24 mouse cellular contexts compared by ENCODE assay signal in genomic region chr2:110313305-110313824, GRCm38 (mm10). TPM values are rescaled to one million over a fixed set of nuclear protein-coding genes. Genes with fewer than 3 reads are reported as not detected.
"Had no signal": no experiment of that assay in that cellular context is flagged by ENCODE, and none has a peak within 500 bp of the region (broad histone marks: within the 10 kb centered on the region; RNA-seq: fewer than 3 reads in every experiment).

No protein-coding gene starts in this region.

- H3K4me1 ChIP-seq: kidney, embryonic 15.5 days; limb, embryonic 12.5 days; liver, embryonic 12.5 days; liver, embryonic 15.5 days; midbrain, embryonic 12.5 days; midbrain, embryonic 15.5 days; neural tube, embryonic 12.5 days; neural tube, embryonic 15.5 days had no signal

- H3K9ac ChIP-seq: kidney, embryonic 15.5 days; limb, embryonic 12.5 days; liver, embryonic 12.5 days; liver, embryonic 15.5 days; midbrain, embryonic 12.5 days; midbrain, embryonic 15.5 days; neural tube, embryonic 12.5 days; neural tube, embryonic 15.5 days had no signal

- H3K4me3 ChIP-seq: kidney, embryonic 15.5 days; layer of hippocampus, adult 2 months; limb, embryonic 12.5 days; liver, embryonic 12.5 days; liver, embryonic 15.5 days; midbrain, embryonic 12.5 days; midbrain, embryonic 15.5 days; neural tube, embryonic 12.5 days; neural tube, embryonic 15.5 days had no signal

- H3K9me3 ChIP-seq: kidney, embryonic 15.5 days; limb, embryonic 12.5 days; liver, embryonic 12.5 days; liver, embryonic 15.5 days; midbrain, embryonic 12.5 days; midbrain, embryonic 15.5 days; neural tube, embryonic 12.5 days; neural tube, embryonic 15.5 days had no signal

- H3K27ac ChIP-seq: kidney, embryonic 15.5 days; layer of hippocampus, adult 2 months; limb, embryonic 12.5 days; liver, embryonic 12.5 days; liver, embryonic 15.5 days; macrophage; midbrain, embryonic 12.5 days; midbrain, embryonic 15.5 days; neural tube, embryonic 12.5 days; neural tube, embryonic 15.5 days; stomach, postnatal 0 days had no signal

- DNase-seq: kidney, adult 11 months; kidney, adult 8-10 months; kidney, postnatal 10 days; kidney, postnatal 36 days; layer of hippocampus, adult 9-11 months; lung, adult 2 months; lung, postnatal 14 days; right cerebral cortex, adult 18-20 months; right cerebral cortex, postnatal 14 days; right cerebral cortex, postnatal 4 days; thymus, adult 2 months; thymus, postnatal 25 days had no signal

- H3K4me2 ChIP-seq: kidney, embryonic 15.5 days; limb, embryonic 12.5 days; liver, embryonic 12.5 days; liver, embryonic 15.5 days; midbrain, embryonic 12.5 days; midbrain, embryonic 15.5 days; neural tube, embryonic 12.5 days; neural tube, embryonic 15.5 days had no signal

- H3K36me3 ChIP-seq: kidney, embryonic 15.5 days; limb, embryonic 12.5 days; liver, embryonic 12.5 days; liver, embryonic 15.5 days; midbrain, embryonic 12.5 days; midbrain, embryonic 15.5 days; neural tube, embryonic 12.5 days; neural tube, embryonic 15.5 days had no signal

- ATAC-seq: liver, embryonic 12.5 days; midbrain, embryonic 15.5 days had no signal

- H3K27me3 ChIP-seq: kidney, embryonic 15.5 days; limb, embryonic 12.5 days; liver, embryonic 12.5 days; liver, embryonic 15.5 days; midbrain, embryonic 12.5 days; midbrain, embryonic 15.5 days; neural tube, embryonic 12.5 days; neural tube, embryonic 15.5 days had no signal

RNA-seq across cellular contexts. Expression of gene Bbox1, which starts 1.0 kb away (rescaled TPM):
- total RNA-seq: megakaryocyte, adult 5-6 weeks had no signal
- polyA plus RNA-seq: macrophage; neural tube, embryonic 12.5 days had no signal

RNA-seq across cellular contexts. Expression of gene Fibin, which starts 49.6 kb away (rescaled TPM):
- total RNA-seq: megakaryocyte, adult 5-6 weeks had no signal
- polyA plus RNA-seq: macrophage had no signal
